Mouse (Mus musculus) hindbrain, embryonic 11.5 days (tissue): ENCODE measurements around the gene Khdc4. TPM values are rescaled to one million over a fixed set of nuclear protein-coding genes. Genes with fewer than 3 reads are reported as not detected.

Source experiments
- ATAC-seq: fragments of 200-750 bp; cut with Nextera tagmentation; 2 replicates; pipeline ENCODE4 v1.8.0; 2017; ENCODE audit warnings: mild to moderate bottlenecking, moderate TSS enrichment, moderate library complexity; ENCODE audit not compliant: low FRiP score
- DNase-seq: peaks from one replicate; pipeline ENCODE4 v3.0.0-alpha.2; 2015; ENCODE audit warnings: low spot score
- H3K27ac ChIP-seq: fragments of 300-500 bp; sonication (generic); 2 replicates; pipeline ENCODE4 v1.5.1; 2014; ENCODE audit warnings: mild to moderate bottlenecking, low read depth, low read length
- H3K27me3 ChIP-seq: fragments of 300-500 bp; sonication (generic); 2 replicates; pipeline ENCODE4 v1.6.1; 2014; ENCODE audit warnings: mild to moderate bottlenecking, low read length, moderate library complexity, mixed read lengths; ENCODE audit not compliant: control insufficient read depth, insufficient read depth
- H3K36me3 ChIP-seq: fragments of 300-500 bp; sonication (generic); 2 replicates; pipeline ENCODE4 v1.6.1; 2014; ENCODE audit warnings: mild to moderate bottlenecking, low read length, moderate library complexity, mixed read lengths; ENCODE audit not compliant: control insufficient read depth, insufficient read depth
- H3K4me1 ChIP-seq: fragments of 300-500 bp; sonication (generic); replicated peaks from 2 replicates; pipeline ENCODE4 v1.6.1; 2014; ENCODE audit warnings: low read length, mixed read lengths; ENCODE audit not compliant: control insufficient read depth, insufficient read depth
- H3K4me2 ChIP-seq: fragments of 300-500 bp; sonication (generic); replicated peaks from 2 replicates; pipeline ENCODE4 v1.6.1; 2014; ENCODE audit warnings: mild to moderate bottlenecking, low read depth, low read length
- H3K4me3 ChIP-seq: fragments of 300-500 bp; sonication (generic); 2 replicates; pipeline ENCODE4 v1.5.1; 2014; ENCODE audit warnings: low read depth, low read length
- H3K9ac ChIP-seq: fragments of 300-500 bp; sonication (generic); 2 replicates; pipeline ENCODE4 v1.6.1; 2014; ENCODE audit warnings: low read depth, low read length
- H3K9me3 ChIP-seq: fragments of 300-500 bp; sonication (generic); 2 replicates; pipeline ENCODE4 v1.6.1; 2016; ENCODE audit warnings: low read length; ENCODE audit not compliant: control insufficient read depth
- WGBS: fragments of 180-500 bp; shearing (Covaris S2); extraction: QIAGEN DNeasy Blood & Tissue Kit; methylation state at CpG from one replicate; pipeline ENCODE4 v1.1.7; 2014; 5-methylcytosine and 5-hydroxymethylcytosine counted together
- polyA plus RNA-seq: library from polyadenylated mRNA; unstranded; fragments of >200 nt; fragmentation: Nextera tagmentation; extraction: Ambion mirVana; gene quantifications from 2 replicates; pipeline ENCODE4 v1.2.1, GENCODE M21; 2014

The Khdc4 gene
- polyA plus RNA-seq, 1 experiment from 2014 or later: 103 TPM

- WGBS: 90% methylated on average over 3 of the region's 3 CpGs
- H3K27me3 ChIP-seq: no peaks in the 10 kb centered on the region
- H3K27ac ChIP-seq: no peak overlapping the region
- H3K4me2 ChIP-seq: no peak overlapping the region
- no peak for ATAC-seq
- peaks cover 21% of the 10 kb centered on the region for H3K36me3 ChIP-seq
- H3K4me1 ChIP-seq: no peaks in the 10 kb centered on the region
- H3K9me3 ChIP-seq: no peaks in the 10 kb centered on the region
- no peak for DNase-seq
- no peak overlapping the region for H3K4me3 ChIP-seq
- no peak overlapping the region for H3K9ac ChIP-seq
These were observed 38.5 kb upstream of the Khdc4 start for GRCm38 (mm10) chr3:88647076-88647475.

DNA sequence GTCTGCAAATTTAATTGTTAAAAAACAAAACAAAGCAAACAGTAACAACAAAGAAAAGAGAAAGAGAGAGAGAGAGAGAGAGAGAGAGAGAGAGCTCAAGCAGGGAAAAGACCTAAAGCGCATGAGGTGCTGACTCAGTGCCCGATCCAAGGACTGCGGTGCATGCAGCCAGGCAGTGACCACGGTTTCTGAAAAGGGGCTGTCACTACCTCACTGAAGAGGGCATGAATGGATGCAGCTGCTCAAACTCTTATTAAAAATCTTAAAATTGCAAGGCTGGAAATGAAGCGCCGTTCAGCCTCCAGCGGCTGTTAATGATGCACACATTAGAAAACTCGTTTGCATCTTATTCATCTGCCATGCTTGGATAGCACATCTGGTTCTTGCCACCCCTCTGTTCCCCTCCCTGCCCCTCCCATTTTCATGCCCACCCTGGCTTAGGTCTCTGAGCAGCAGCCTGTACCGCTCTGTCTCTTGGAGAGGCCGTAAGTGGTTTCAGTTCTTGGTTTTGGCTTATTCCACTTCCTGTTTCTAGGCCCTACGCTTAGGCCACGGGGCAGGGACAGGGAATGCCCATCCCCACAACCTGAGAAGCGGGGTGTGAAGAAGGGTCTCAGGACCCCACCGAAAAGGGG lies 37.7 kb upstream of the Khdc4 start:
- peaks cover 19% of the 10 kb centered on the region for H3K36me3 ChIP-seq
- no peaks in the 10 kb centered on the region for H3K4me1 ChIP-seq
- H3K27ac ChIP-seq: no peak overlapping the region
- H3K9me3 ChIP-seq: no peaks in the 10 kb centered on the region
- no peak overlapping the region for H3K4me3 ChIP-seq
- DNase-seq (no peak), ATAC-seq (no peak)
- H3K9ac ChIP-seq: no peak overlapping the region
- H3K4me2 ChIP-seq: no peak overlapping the region
- 95% methylated on average over 14 of the region's 14 CpGs for WGBS
- no peaks in the 10 kb centered on the region for H3K27me3 ChIP-seq

DNA sequence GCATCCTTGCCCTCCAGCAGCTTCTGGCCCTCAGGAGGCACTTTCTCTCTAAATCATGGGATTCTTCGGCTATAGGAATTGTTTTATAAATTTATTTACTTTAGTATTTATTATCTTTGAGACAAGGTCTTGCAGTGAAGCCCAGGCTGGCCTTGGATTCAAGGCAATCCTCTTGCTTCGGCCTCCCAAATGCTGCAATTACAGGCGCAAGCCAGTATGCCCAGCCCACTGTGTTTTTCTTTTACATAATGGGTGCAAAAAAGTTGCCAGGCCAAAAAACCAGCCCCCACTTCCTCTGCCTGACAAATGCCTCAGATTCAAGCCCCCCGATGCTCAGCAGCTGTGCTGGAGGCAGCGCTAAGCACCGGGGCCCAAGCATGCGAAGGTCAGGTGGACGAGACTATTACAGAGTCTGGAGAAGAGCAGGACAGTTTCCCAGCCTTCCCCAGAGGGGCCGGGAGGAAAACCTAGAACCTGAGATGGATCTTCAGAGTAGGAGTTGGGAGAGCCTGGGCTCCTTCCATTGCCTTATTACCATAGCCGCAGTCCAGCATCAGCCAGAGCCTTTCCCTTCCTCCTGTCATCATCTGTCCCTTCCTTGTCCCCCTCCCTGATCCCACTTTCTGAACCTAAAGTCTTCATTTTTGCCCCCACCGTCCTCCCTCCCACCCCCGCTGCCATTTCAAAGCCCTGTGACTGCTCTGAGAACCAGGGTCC lies 37.0 kb upstream of the Khdc4 start:
- H3K4me2 ChIP-seq: no peak overlapping the region
- 83% methylated on average over 12 of the region's 12 CpGs for WGBS
- H3K4me1 ChIP-seq: no peaks in the 10 kb centered on the region
- H3K4me3 ChIP-seq: no peak overlapping the region
- DNase-seq (no peak), ATAC-seq (no peak)
- H3K27ac ChIP-seq: no peak overlapping the region
- peaks cover 12% of the 10 kb centered on the region for H3K36me3 ChIP-seq
- no peak overlapping the region for H3K9ac ChIP-seq
- no peaks in the 10 kb centered on the region for H3K27me3 ChIP-seq
- H3K9me3 ChIP-seq: no peaks in the 10 kb centered on the region

DNA sequence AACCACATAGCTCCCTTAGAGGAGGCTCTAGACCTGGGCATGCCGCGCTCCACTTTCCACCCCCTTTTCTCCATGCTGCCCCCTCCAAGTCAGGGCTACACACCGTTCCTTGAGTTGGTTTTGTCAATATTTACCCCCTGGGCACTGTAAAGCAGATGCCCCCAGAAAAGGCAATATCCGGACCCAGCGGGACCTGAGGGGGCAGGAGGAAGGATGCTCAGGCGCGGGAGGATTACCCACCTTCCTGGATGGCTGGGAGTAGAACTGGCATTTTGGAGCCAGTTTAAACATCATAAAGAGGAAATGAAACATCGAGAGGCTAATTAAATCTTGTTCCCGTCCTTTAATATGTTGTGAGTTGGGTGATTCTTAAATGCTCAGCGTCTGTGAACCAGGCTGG lies 36.4 kb upstream of the Khdc4 start:
- no peaks in the 10 kb centered on the region for H3K4me1 ChIP-seq
- no peak for ATAC-seq
- no peak overlapping the region for H3K9ac ChIP-seq
- no peak overlapping the region for H3K4me3 ChIP-seq
- H3K27ac ChIP-seq: no peak overlapping the region
- H3K27me3 ChIP-seq: no peaks in the 10 kb centered on the region
- no peak for DNase-seq
- WGBS: 87% methylated on average over 10 of the region's 10 CpGs
- H3K9me3 ChIP-seq: no peaks in the 10 kb centered on the region
- no peak overlapping the region for H3K4me2 ChIP-seq
- peaks cover 7% of the 10 kb centered on the region for H3K36me3 ChIP-seq

DNA sequence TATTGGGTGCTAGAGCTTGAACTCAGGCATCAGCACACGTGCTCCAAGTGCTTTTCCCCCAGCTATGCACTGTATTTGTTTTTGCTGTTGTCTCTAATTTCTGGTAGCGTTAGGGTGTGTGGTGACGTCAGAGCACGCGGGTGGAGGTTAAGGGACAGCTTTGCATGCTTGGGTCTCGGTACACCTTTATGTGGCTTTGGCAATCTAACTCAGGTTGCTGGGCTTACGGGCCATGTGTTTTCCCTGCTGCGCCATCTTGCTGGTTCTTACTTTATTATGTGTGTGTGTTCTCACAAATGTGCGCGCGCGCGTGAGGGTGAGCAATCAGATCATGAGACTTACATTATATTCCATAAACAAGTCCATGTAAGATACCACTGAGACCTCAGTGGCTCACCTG lies 35.6 kb upstream of the Khdc4 start:
- WGBS: 95% methylated on average over 13 of the region's 13 CpGs
- Histone ChIP-seq H3K36me3 (peaks cover under 1% of the 10 kb centered on the region), H3K27ac (no peak overlapping the region), H3K4me3 (no peak overlapping the region), H3K4me2 (no peak overlapping the region), H3K27me3 (no peaks in the 10 kb centered on the region), H3K4me1 (no peaks in the 10 kb centered on the region), H3K9me3 (no peaks in the 10 kb centered on the region), H3K9ac (no peak overlapping the region)
- DNase-seq: no peak
- no peak for ATAC-seq

DNA sequence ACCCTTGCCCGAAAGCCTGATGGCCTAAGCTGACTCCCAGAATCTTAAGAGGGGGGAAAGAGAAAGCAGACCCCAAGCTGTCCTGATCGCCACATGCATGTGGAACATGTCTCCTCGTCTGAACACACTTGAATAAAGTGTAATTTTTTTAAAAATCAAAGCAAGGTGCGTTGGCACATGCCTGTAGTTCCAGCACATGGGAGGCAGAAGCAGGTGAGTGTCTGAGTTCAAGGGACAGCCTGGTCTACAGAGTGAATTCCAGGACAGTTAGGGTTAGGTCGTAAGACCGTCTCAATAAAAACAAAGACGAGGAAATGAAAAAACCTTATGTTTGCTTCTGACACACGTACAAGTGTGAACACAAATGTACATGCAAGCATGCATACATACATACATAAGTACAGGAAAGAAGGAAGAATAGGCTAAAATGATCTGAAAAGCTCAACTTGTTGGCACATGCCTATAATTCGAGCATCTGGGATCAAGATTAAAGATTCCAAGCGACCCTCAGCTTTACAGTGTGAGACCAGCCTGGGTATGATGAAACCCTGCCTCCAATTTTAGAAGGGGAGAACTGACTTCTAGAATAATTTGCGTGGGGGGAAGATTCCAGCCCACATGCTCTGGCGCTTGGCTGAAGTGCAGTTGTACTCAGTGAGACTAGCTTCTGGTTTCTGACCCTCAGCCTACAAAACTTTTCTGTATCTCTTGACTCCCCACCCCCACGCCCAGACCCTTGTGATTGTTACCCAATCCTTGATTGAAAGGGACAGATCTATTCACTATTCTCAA lies 34.7 kb upstream of the Khdc4 start:
- 80% methylated on average over 13 of the region's 13 CpGs for WGBS
- Histone ChIP-seq H3K27me3 (no peaks in the 10 kb centered on the region), H3K4me3 (no peak overlapping the region), H3K9ac (no peak overlapping the region), H3K27ac (no peak overlapping the region), H3K4me2 (no peak overlapping the region), H3K4me1 (no peaks in the 10 kb centered on the region), H3K9me3 (no peaks in the 10 kb centered on the region), H3K36me3 (no peaks in the 10 kb centered on the region; the same call in none of the 2 replicates)
- no peak for ATAC-seq
- DNase-seq: no peak

DNA sequence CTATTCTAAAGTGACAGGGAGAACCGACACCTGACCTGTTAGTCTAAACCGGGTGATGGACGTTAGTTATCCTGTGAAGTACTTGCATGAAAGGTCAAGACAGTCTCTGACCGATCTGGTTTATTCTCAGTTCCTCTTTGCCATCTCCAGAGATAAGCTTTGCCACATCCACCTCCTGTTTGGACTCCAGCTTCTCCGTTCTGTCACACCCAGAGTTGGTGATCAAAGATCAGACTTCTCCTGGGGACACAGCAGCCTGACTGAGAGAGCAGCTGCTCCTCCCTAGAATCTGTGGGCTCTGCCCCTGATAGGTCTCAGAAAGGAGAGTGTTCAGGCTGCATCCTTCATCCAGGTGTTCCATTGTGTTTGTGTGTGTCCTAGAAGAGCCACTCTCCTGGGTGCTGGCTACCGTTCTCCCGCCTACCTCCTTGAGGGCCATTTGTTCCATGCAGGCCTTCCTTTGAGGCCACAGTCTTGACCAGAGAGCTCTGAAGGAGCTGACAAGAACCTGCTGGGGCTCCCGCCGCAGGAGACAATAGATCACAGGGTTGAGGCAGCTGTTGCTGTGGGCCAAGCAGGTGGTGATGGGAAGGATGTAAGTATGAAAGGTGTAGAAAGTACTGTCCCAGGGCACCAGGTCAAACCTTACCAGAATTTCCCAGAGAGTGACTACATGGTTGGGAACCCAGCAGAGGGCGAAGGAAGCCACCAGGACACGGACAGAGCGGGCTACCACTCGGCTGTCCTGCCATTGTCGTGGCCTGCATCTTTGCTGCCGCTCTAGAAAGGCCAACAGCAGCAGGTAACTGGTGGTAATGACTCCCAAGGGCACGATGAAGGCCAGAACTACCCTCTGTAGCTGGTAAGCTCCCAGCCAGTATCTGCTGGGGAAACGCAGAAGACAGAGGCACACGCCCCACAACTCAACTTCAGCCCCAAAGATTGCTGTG lies 33.7 kb upstream of the Khdc4 start:
- H3K9ac ChIP-seq: no peak overlapping the region
- no peaks in the 10 kb centered on the region for H3K4me1 ChIP-seq
- 77% methylated on average over 18 of the region's 18 CpGs for whole genome bisulfite sequencing
- no peak overlapping the region for H3K27ac ChIP-seq
- no peaks in the 10 kb centered on the region; the same call in none of the 2 replicates for H3K36me3 ChIP-seq
- H3K9me3 ChIP-seq: no peaks in the 10 kb centered on the region
- H3K4me3 ChIP-seq: no peak overlapping the region
- no peak for ATAC-seq
- no peak overlapping the region for H3K4me2 ChIP-seq
- DNase-seq: no peak
- H3K27me3 ChIP-seq: no peaks in the 10 kb centered on the region

- no peaks in the 10 kb centered on the region for H3K27me3 ChIP-seq
- H3K9ac ChIP-seq: no peak within 1 kb of the TSS
- no peak within 1 kb of the TSS for H3K4me2 ChIP-seq
- H3K27ac ChIP-seq: no peak within 1 kb of the TSS
- H3K4me3 ChIP-seq: no peak within 1 kb of the TSS
- 90% methylated on average over 17 of the region's 17 CpGs for WGBS
- DNase-seq (no peak), ATAC-seq (no peak)
- no peaks in the 10 kb centered on the region for H3K9me3 ChIP-seq
- no peaks in the 10 kb centered on the region for H3K36me3 ChIP-seq
- no peaks in the 10 kb centered on the region for H3K4me1 ChIP-seq
These were observed 32.6 kb upstream of the Khdc4 start, which contains the start of gene Rxfp4 for GRCm38 (mm10) chr3:88652846-88653515. Rxfp4 (minus strand) TSS chr3:88653142.
